Mouse (Mus musculus) forebrain, embryonic 15.5 days (tissue): Measurements from ENCODE around the gene Dxo. TPM values are rescaled to one million over a fixed set of nuclear protein-coding genes. Genes with fewer than 3 reads are reported as not detected.
A peak's percentile ranks its signal among the peaks of the same experiment; 100 is the strongest.
"Not testable (repeated sequence)": the region's sequence is repeated elsewhere in the genome, so short reads cannot be mapped to it uniquely, and the experiment has no call there.

Experiments
- ATAC-seq: fragments of 200-750 bp; cut with Nextera tagmentation; replicated peaks from 2 replicates; pipeline ENCODE4 v1.8.0; 2017; ENCODE audit warnings: mild to moderate bottlenecking, moderate TSS enrichment, moderate library complexity
- H3K27ac ChIP-seq: fragments of 300-500 bp; sonication (generic); replicated peaks from 2 replicates; pipeline ENCODE4 v1.5.1; 2015; ENCODE audit warnings: mild to moderate bottlenecking, inconsistent platforms
- H3K27me3 ChIP-seq: fragments of 300-500 bp; sonication (generic); 2 replicates; pipeline ENCODE4 v1.6.1; 2015; ENCODE audit warnings: inconsistent platforms
- H3K36me3 ChIP-seq: fragments of 300-500 bp; sonication (generic); 2 replicates; pipeline ENCODE4 v1.6.1; 2015; ENCODE audit warnings: mild to moderate bottlenecking, inconsistent platforms
- H3K4me1 ChIP-seq: fragments of 300-500 bp; sonication (generic); 2 replicates; pipeline ENCODE4 v1.6.1; 2015; ENCODE audit warnings: inconsistent platforms
- H3K4me2 ChIP-seq: fragments of 300-500 bp; sonication (generic); replicated peaks from 2 replicates; pipeline ENCODE4 v1.6.1; 2015; ENCODE audit warnings: mild to moderate bottlenecking, inconsistent platforms
- H3K4me3 ChIP-seq: fragments of 300-500 bp; sonication (generic); 2 replicates; pipeline ENCODE4 v1.5.1; 2015; ENCODE audit warnings: mild to moderate bottlenecking, inconsistent platforms
- H3K9ac ChIP-seq: fragments of 300-500 bp; sonication (generic); replicated peaks from 2 replicates; pipeline ENCODE4 v1.6.1; 2015; ENCODE audit warnings: mild to moderate bottlenecking, inconsistent platforms
- H3K9me3 ChIP-seq: fragments of 300-500 bp; sonication (generic); 2 replicates; pipeline ENCODE4 v1.6.1; 2016; ENCODE audit warnings: inconsistent platforms
- WGBS: fragments of 180-500 bp; shearing (Covaris S2); methylation state at CpG from one replicate; pipeline ENCODE4 v1.1.7; 2015; ENCODE audit warnings: mixed read lengths; 5-methylcytosine and 5-hydroxymethylcytosine counted together
- polyA plus RNA-seq: library from polyadenylated mRNA; unstranded; fragments of >200 nt; fragmentation: Nextera tagmentation; extraction: Ambion mirVana; gene quantifications from 2 replicates; pipeline ENCODE4 v1.2.1, GENCODE M21; 2015

Gene Dxo
- polyA plus RNA-seq, 1 experiment from 2014 or later: 75.2 TPM

- Histone ChIP-seq H3K4me3 (no peak overlapping the region), H3K9me3 (no peaks in the 10 kb centered on the region), H3K27ac (no peak overlapping the region), H3K27me3 (no peaks in the 10 kb centered on the region), H3K9ac (no peak overlapping the region), H3K36me3 (no peaks in the 10 kb centered on the region), H3K4me2 (no peak overlapping the region), H3K4me1 (no peaks in the 10 kb centered on the region)
- ATAC-seq: no peak
- WGBS: 67% methylated on average over 6 of the region's 6 CpGs
These were observed 31.8 kb upstream of the Dxo start for GRCm38 (mm10) chr17:34804871-34805562.

DNA sequence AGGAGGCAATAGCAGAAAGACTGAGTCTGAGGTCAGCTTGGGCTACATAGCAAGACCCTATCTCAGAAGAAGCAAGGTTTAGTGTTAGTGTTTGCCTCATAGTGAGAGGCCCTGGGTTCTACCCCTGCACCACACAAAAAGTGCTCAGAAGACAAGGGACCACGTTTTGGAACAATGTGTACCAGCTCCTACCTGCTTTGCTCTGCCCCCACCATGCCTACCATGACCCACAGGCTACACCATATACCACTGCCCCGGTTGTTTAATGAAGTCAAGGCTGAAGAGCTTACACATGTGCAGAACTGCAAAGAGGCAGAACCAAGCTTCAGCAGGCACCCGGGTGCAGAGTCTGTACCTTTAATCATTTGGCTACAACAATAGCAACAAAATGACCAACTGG lies 29.6 kb upstream of the Dxo start:
- Histone ChIP-seq H3K9me3 (no peaks in the 10 kb centered on the region), H3K4me3 (no peak overlapping the region), H3K4me1 (no peaks in the 10 kb centered on the region), H3K4me2 (no peak overlapping the region), H3K36me3 (no peaks in the 10 kb centered on the region), H3K27ac (no peak overlapping the region), H3K27me3 (no peaks in the 10 kb centered on the region), H3K9ac (no peak overlapping the region)
- ATAC-seq: no peak
- 64% methylated on average over 3 of the region's 3 CpGs for WGBS

GRCm38 (mm10) chr17:34808599-34809205 lies 28.1 kb upstream of the Dxo start:
- no peak for ATAC-seq
- Histone ChIP-seq H3K36me3 (no peaks in the 10 kb centered on the region), H3K27me3 (no peaks in the 10 kb centered on the region), H3K4me3 (no peak overlapping the region), H3K27ac (no peak overlapping the region), H3K4me1 (no peaks in the 10 kb centered on the region), H3K4me2 (no peak overlapping the region), H3K9me3 (no peaks in the 10 kb centered on the region), H3K9ac (no peak overlapping the region)
- WGBS: 83% methylated on average over 6 of the region's 6 CpGs

- not testable (repeated sequence) for H3K9ac ChIP-seq, ATAC-seq, H3K36me3 ChIP-seq, H3K9me3 ChIP-seq, H3K4me1 ChIP-seq, H3K4me2 ChIP-seq, H3K27ac ChIP-seq, H3K27me3 ChIP-seq, H3K4me3 ChIP-seq
- WGBS: 81% methylated on average over 5 of the region's 5 CpGs
These were observed 26.4 kb upstream of the Dxo start for GRCm38 (mm10) chr17:34810411-34810810.

- H3K4me1 ChIP-seq, H3K27me3 ChIP-seq, H3K9ac ChIP-seq, H3K27ac ChIP-seq, H3K4me2 ChIP-seq, H3K9me3 ChIP-seq, H3K4me3 ChIP-seq, ATAC-seq, H3K36me3 ChIP-seq: not testable (repeated sequence)
- WGBS: 88% methylated on average over 8 of the region's 8 CpGs
These were observed 26.0 kb upstream of the Dxo start for GRCm38 (mm10) chr17:34810811-34811210.

GRCm38 (mm10) chr17:34811275-34811674 lies 25.5 kb upstream of the Dxo start:
- no peak overlapping the region for H3K4me2 ChIP-seq
- H3K4me3 ChIP-seq: no peak overlapping the region
- H3K27ac ChIP-seq: no peak overlapping the region
- no peaks in the 10 kb centered on the region for H3K9me3 ChIP-seq
- H3K9ac ChIP-seq: no peak overlapping the region
- no peaks in the 10 kb centered on the region for H3K4me1 ChIP-seq
- WGBS: 80% methylated on average over 15 of the region's 15 CpGs
- no peaks in the 10 kb centered on the region for H3K36me3 ChIP-seq
- no peak for ATAC-seq
- H3K27me3 ChIP-seq: no peaks in the 10 kb centered on the region

GRCm38 (mm10) chr17:34813747-34814146 lies 23.1 kb upstream of the Dxo start:
- H3K27me3 ChIP-seq, ATAC-seq, H3K9me3 ChIP-seq, H3K36me3 ChIP-seq, H3K4me2 ChIP-seq, H3K27ac ChIP-seq, H3K9ac ChIP-seq, H3K4me3 ChIP-seq, H3K4me1 ChIP-seq: not testable (repeated sequence)
- WGBS: 67% methylated on average over 12 of the region's 12 CpGs

- ATAC-seq: no peak
- Histone ChIP-seq H3K9ac (no peak overlapping the region), H3K36me3 (no peaks in the 10 kb centered on the region), H3K9me3 (no peaks in the 10 kb centered on the region), H3K27ac (no peak overlapping the region), H3K4me1 (no peaks in the 10 kb centered on the region), H3K4me2 (no peak overlapping the region), H3K27me3 (no peaks in the 10 kb centered on the region), H3K4me3 (no peak overlapping the region)
- 84% methylated on average over 7 of the region's 7 CpGs for WGBS
These were observed 21.9 kb upstream of the Dxo start for GRCm38 (mm10) chr17:34814818-34815370.

GRCm38 (mm10) chr17:34830776-34831175 lies 6.0 kb upstream of the Dxo start:
- not testable (repeated sequence) for H3K27ac ChIP-seq, H3K4me2 ChIP-seq, H3K4me1 ChIP-seq, ATAC-seq, H3K9ac ChIP-seq, H3K9me3 ChIP-seq, H3K4me3 ChIP-seq, H3K27me3 ChIP-seq
- 83% methylated on average over 1 of the region's 1 CpGs for WGBS
- H3K36me3 ChIP-seq: peaks cover 56% of the 10 kb centered on the region

DNA sequence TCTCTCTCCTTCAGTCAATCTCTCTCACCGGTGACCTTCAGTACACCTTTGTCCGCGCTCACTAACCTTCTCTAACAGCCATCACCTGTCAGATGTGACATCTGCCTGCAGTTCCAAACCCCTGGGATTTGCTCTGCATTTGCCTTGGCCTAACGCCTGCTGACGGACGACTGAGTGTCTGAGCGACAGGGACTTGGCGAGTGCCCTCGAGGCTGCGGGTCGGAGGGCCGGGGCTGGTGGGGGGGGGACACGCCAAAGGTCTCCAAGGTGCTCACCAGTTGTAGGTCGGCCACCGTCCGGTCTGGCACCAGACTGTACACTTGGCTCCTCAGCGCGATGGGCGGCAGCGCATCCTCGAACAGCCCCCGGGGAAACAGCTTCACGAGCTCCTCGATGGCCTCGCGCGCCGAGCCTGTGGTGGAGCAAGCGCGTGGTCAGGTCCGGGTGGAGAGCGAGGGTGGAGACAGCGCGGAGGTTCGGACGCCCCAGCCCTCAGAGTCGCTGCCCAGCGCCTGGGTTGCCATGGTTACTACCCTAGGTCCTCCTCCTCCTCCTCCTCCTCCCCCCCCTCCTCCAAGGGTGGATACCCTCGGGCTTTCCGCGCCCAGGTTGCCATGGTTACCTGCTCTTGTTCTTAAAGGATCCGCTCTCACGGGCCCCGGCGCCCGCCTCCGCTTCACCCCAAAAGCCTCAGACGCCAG lies 514 bp upstream of the Dxo start:
- Histone ChIP-seq H3K4me3 (peak overlapping the region; percentile 80), H3K36me3 (peaks cover 37% of the 10 kb centered on the region), H3K27ac (peak overlapping the region; percentile 87), H3K4me2 (peak overlapping the region; percentile 98), H3K4me1 (peaks cover 30% of the 10 kb centered on the region), H3K27me3 (no peaks in the 10 kb centered on the region), H3K9me3 (no peaks in the 10 kb centered on the region), H3K9ac (peak overlapping the region; percentile 71)
- peak; percentile 80 for ATAC-seq
- 3% methylated on average over 47 of the region's 48 CpGs for WGBS

- H3K4me3 ChIP-seq: peak overlapping the region; percentile 80
- no peaks in the 10 kb centered on the region for H3K27me3 ChIP-seq
- H3K9me3 ChIP-seq: no peaks in the 10 kb centered on the region
- H3K9ac ChIP-seq: peak overlapping the region; percentile 71
- peaks cover 44% of the 10 kb centered on the region for H3K36me3 ChIP-seq
- WGBS: 42% methylated on average over 43 of the region's 43 CpGs
- peak overlapping the region; percentile 87 for H3K27ac ChIP-seq
- H3K4me1 ChIP-seq: peaks cover 30% of the 10 kb centered on the region
- peak; percentile 17; the same call in 1 of the 2 replicates for ATAC-seq
- peak overlapping the region; percentile 87 for H3K4me2 ChIP-seq
These were observed 875 bp downstream of the Dxo start for GRCm38 (mm10) chr17:34837464-34838324.
